35 mouse cellular contexts compared by ENCODE assay signal in the genomic region with DNA sequence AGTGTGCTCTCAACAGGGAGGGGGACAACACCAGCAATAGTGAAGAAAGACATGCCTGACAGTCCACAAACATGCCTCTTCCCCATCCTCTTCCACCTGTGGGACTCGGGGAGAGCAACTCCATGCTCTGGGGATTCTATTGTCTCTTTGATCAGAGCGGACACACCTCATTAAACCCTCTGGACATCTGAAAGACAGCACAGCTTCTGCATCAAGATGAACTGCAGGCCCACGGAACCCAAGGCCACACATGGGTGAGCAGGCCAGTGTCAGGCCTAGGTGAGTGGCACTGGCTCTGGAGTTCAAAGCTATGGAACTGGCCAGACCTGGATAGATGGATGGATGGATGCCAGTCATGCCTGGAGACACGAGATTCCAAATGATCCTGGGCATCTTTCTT. TPM values are rescaled to one million over a fixed set of nuclear protein-coding genes. Genes with fewer than 3 reads are reported as not detected.
"Had no signal": no experiment of that assay in that cellular context is flagged by ENCODE, and none has a peak within 500 bp of the region (broad histone marks: within the 10 kb centered on the region; RNA-seq: fewer than 3 reads in every experiment).

No protein-coding gene starts in this region.

- H3K27ac ChIP-seq: limb, embryonic 10.5 days; limb, embryonic 12.5 days; limb, embryonic 13.5 days; limb, embryonic 15.5 days; liver, embryonic 12.5 days; liver, embryonic 13.5 days; liver, embryonic 14.5 days; liver, embryonic 15.5 days; lung, embryonic 15.5 days; macrophage; midbrain, embryonic 10.5 days; midbrain, embryonic 12.5 days; midbrain, embryonic 13.5 days; midbrain, embryonic 15.5 days; neural tube, embryonic 12.5 days; neural tube, embryonic 13.5 days had no signal

- H3K9ac ChIP-seq: limb, embryonic 12.5 days; limb, embryonic 13.5 days; limb, embryonic 15.5 days; liver, embryonic 12.5 days; liver, embryonic 13.5 days; liver, embryonic 14.5 days; liver, embryonic 15.5 days; liver, postnatal 0 days; lung, embryonic 14.5 days; lung, embryonic 15.5 days; midbrain, embryonic 12.5 days; midbrain, embryonic 13.5 days; midbrain, embryonic 15.5 days; neural tube, embryonic 12.5 days; neural tube, embryonic 13.5 days had no signal

- DNase-seq: left cerebral cortex, postnatal 4 days; liver; liver, embryonic 13.5 days; liver, postnatal 0 days; lung, adult 18-20 months; lung, adult 2 months; lung, embryonic 14.5 days; lung, postnatal 10 days; lung, postnatal 14 days; lung, postnatal 36 days; lung, postnatal 4 days; midbrain, embryonic 14.5 days had no signal

- H3K9me3 ChIP-seq: limb, embryonic 10.5 days; limb, embryonic 12.5 days; limb, embryonic 13.5 days; limb, embryonic 15.5 days; liver, embryonic 12.5 days; liver, embryonic 13.5 days; liver, embryonic 15.5 days; lung, embryonic 15.5 days; megakaryocyte, embryonic 14.5 days; midbrain, embryonic 10.5 days; midbrain, embryonic 12.5 days; midbrain, embryonic 13.5 days; midbrain, embryonic 15.5 days; neural tube, embryonic 12.5 days; neural tube, embryonic 13.5 days had no signal

- ATAC-seq: liver, embryonic 12.5 days; liver, postnatal 0 days; lung, postnatal 0 days; midbrain, embryonic 13.5 days; midbrain, embryonic 15.5 days; midbrain, embryonic 16.5 days had no signal

- H3K4me3 ChIP-seq: limb, embryonic 10.5 days; limb, embryonic 12.5 days; limb, embryonic 13.5 days; limb, embryonic 15.5 days; liver, embryonic 12.5 days; liver, embryonic 13.5 days; liver, embryonic 15.5 days; lung, embryonic 15.5 days; midbrain, embryonic 10.5 days; midbrain, embryonic 12.5 days; midbrain, embryonic 13.5 days; midbrain, embryonic 15.5 days; myocyte; neural tube, embryonic 12.5 days; neural tube, embryonic 13.5 days had no signal

- H3K36me3 ChIP-seq: limb, embryonic 10.5 days; limb, embryonic 12.5 days; limb, embryonic 13.5 days; limb, embryonic 15.5 days; liver, embryonic 12.5 days; liver, embryonic 15.5 days; lung, embryonic 15.5 days; midbrain, embryonic 10.5 days; midbrain, embryonic 12.5 days; midbrain, embryonic 13.5 days; midbrain, embryonic 15.5 days; neural tube, embryonic 12.5 days; neural tube, embryonic 13.5 days had no signal

- H3K4me2 ChIP-seq: limb, embryonic 12.5 days; limb, embryonic 13.5 days; limb, embryonic 15.5 days; liver, embryonic 11.5 days; liver, embryonic 12.5 days; liver, embryonic 13.5 days; liver, embryonic 15.5 days; lung, embryonic 14.5 days; lung, embryonic 15.5 days; midbrain, embryonic 11.5 days; midbrain, embryonic 12.5 days; midbrain, embryonic 13.5 days; midbrain, embryonic 15.5 days; neural tube, embryonic 12.5 days; neural tube, embryonic 13.5 days had no signal

- H3K4me1 ChIP-seq: limb, embryonic 12.5 days; limb, embryonic 13.5 days; limb, embryonic 15.5 days; lung, embryonic 15.5 days; midbrain, embryonic 12.5 days; midbrain, embryonic 13.5 days; midbrain, embryonic 15.5 days; neural tube, embryonic 12.5 days; neural tube, embryonic 13.5 days had no signal

- H3K27me3 ChIP-seq: limb, embryonic 12.5 days; limb, embryonic 15.5 days; lung, embryonic 15.5 days; midbrain, embryonic 12.5 days; midbrain, embryonic 13.5 days; midbrain, embryonic 15.5 days; neural tube, embryonic 12.5 days; neural tube, embryonic 13.5 days had no signal

RNA-seq across cellular contexts. Expression of a gene that starts 9.6 kb away (rescaled TPM):
- polyA plus RNA-seq: limb, embryonic 10.5 days; limb, embryonic 11.5 days; limb, embryonic 12.5 days; liver, adult 2 months; macrophage; midbrain, embryonic 10.5 days had no signal

RNA-seq across cellular contexts. Expression of a gene that starts 13.2 kb away (rescaled TPM):
- polyA plus RNA-seq: macrophage, myocyte had no signal

RNA-seq across cellular contexts. Expression of a gene that starts 22.7 kb away (rescaled TPM):
- polyA plus RNA-seq: liver, adult 2 months; macrophage; midbrain, embryonic 14.5 days had no signal

RNA-seq across cellular contexts. Expression of a gene that starts 26.1 kb away (rescaled TPM):
- polyA plus RNA-seq: macrophage had no signal

RNA-seq across cellular contexts. Expression of a gene that starts 33.2 kb away (rescaled TPM):
- polyA plus RNA-seq: liver, adult 2 months; lung, adult 2 months; macrophage; myocyte had no signal
